Comparison of ENCODE assay signal across 9 mouse cellular contexts in the genomic region with DNA sequence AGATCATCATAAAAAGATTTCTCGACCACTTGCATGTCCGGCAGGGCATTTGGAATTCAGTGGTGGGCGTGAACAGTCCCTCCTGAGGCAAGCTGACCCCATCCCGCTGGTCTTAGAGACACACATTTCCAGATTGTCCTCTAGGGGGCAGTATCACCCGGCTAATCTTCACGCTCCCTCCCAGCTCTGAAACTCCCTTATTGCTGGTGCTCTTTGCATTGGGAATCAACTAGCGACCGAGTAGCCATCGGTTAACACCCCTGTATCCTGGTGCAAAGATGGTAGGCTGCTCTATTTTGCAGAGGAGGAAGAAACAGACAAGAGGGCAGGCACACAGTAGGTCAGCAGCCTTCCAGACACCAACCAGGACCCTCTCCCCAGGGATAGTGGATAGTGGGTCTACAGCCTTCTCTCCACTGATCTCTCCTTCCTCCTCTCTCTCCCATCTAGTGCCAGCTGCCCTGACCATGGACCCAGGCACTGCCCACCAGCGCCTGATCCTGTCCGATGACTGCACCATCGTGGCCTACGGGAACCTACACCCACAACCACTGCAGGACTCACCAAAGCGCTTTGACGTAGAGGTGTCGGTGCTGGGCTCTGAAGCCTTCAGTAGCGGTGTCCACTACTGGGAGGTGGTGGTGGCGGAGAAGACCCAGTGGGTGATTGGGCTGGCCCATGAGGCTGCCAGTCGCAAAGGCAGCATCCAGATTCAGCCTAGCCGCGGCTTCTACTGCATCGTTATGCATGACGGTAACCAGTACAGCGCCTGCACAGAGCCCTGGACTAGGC. TPM values are rescaled to one million over a fixed set of nuclear protein-coding genes. Genes with fewer than 3 reads are reported as not detected.
DNase-seq lines count a peak whose midpoint lies in the region; ATAC-seq and TF ChIP-seq lines count a peak whose summit lies in the region.
"Had no signal": no experiment of that assay in that cellular context is flagged by ENCODE, and none has a peak within 500 bp of the region (broad histone marks: within the 10 kb centered on the region; RNA-seq: fewer than 3 reads in every experiment).

No protein-coding gene starts in this region.

- no peak overlapping the region for H3K27ac ChIP-seq in heart, embryonic 12.5 days (ENCODE audit: poor library complexity, severe bottlenecking)
- H3K27ac ChIP-seq in forebrain, embryonic 12.5 days = no peak overlapping the region
- no peak overlapping the region for H3K27ac ChIP-seq in midbrain, postnatal 0 days (ENCODE audit: low read depth, low read length)
- H3K27ac ChIP-seq: limb, embryonic 15.5 days had no signal

- peak; percentile 86 for TF ChIP-seq CTCF in midbrain, postnatal 0 days (IDR thresholded peaks at IDR 0.05)

- no peak overlapping the region for H3K4me3 ChIP-seq in heart, embryonic 12.5 days
- no peak overlapping the region for H3K4me3 ChIP-seq in forebrain, embryonic 12.5 days (replicated peaks)
- no peak overlapping the region for H3K4me3 ChIP-seq in midbrain, postnatal 0 days (ENCODE audit: low read depth, low read length)
- H3K4me3 ChIP-seq: limb, embryonic 15.5 days had no signal

- H3K36me3 ChIP-seq in heart, embryonic 12.5 days = peaks cover 12% of the 10 kb centered on the region
- peaks cover 9% of the 10 kb centered on the region for H3K36me3 ChIP-seq in forebrain, embryonic 12.5 days (replicated peaks)
- peaks cover 28% of the 10 kb centered on the region for H3K36me3 ChIP-seq in midbrain, postnatal 0 days (ENCODE audit: insufficient read depth, low read length)

- ATAC-seq in heart, embryonic 12.5 days (ENCODE audit: insufficient number of reproducible peaks, low FRiP score) = no peak
- ATAC-seq in forebrain, embryonic 12.5 days (ENCODE audit: low FRiP score) = peak; percentile 53; the same call in 1 of the 2 replicates
- 0 out of 2 replicates have a peak, but pooled peaks have one; percentile 44 for ATAC-seq in midbrain, postnatal 0 days (ENCODE audit: low FRiP score)

- no peak overlapping the region for H3K9ac ChIP-seq in heart, embryonic 12.5 days
- no peak overlapping the region for H3K9ac ChIP-seq in forebrain, embryonic 12.5 days
- no peak overlapping the region for H3K9ac ChIP-seq in midbrain, postnatal 0 days (replicated peaks; ENCODE audit: low read length, poor library complexity, severe bottlenecking)
- H3K9ac ChIP-seq: limb, embryonic 15.5 days had no signal

- no peaks in the 10 kb centered on the region for H3K9me3 ChIP-seq in heart, embryonic 12.5 days (replicated peaks)
- no peaks in the 10 kb centered on the region for H3K9me3 ChIP-seq in forebrain, embryonic 12.5 days
- no peaks in the 10 kb centered on the region for H3K9me3 ChIP-seq in midbrain, postnatal 0 days (ENCODE audit: low read length)
- H3K9me3 ChIP-seq: limb, embryonic 15.5 days had no signal

- DNase-seq in heart, postnatal 10 days = peak; percentile 50 to 73
- peak; percentile 9 to 32 for DNase-seq in CD8-positive naive resting alpha-beta T cell, adult 2 months (ENCODE audit: low read depth in 2 of 2, low spot score in 2 of 2)
- DNase-seq in c-Kit-negative CD71-positive TER-119-positive erythroid progenitor cells, embryonic 14.5 days (ENCODE audit: low read depth, low spot score) = peak; percentile 20
- DNase-seq in layer of hippocampus, postnatal 36 days = peak; percentile 36 to 51
- DNase-seq in midbrain, postnatal 0 days (ENCODE audit: low spot score) = peak; percentile 81
- no peak for DNase-seq in urinary bladder, adult 2 months (ENCODE audit: low spot score)

- peaks cover 14% of the 10 kb centered on the region; the same call in 1 of the 2 replicates for H3K4me1 ChIP-seq in heart, embryonic 12.5 days (replicated peaks)
- peaks cover 20% of the 10 kb centered on the region for H3K4me1 ChIP-seq in forebrain, embryonic 12.5 days
- H3K4me1 ChIP-seq in midbrain, postnatal 0 days (ENCODE audit: insufficient read depth, low read length) = no peaks in the 10 kb centered on the region

- intact Hi-C loops in heart, postnatal 10 days (cut with DNase I) = loop anchor here (2.0 kb wide), 1 partner anchor 174 kb away; no protein-coding TSS in a partner anchor

- 61% methylated on average over 24 of the region's 24 CpGs for WGBS in heart, embryonic 12.5 days
- WGBS in forebrain, embryonic 12.5 days = 68% methylated on average over 24 of the region's 24 CpGs
- 65% methylated on average over 24 of the region's 24 CpGs for WGBS in midbrain, postnatal 0 days

- H3K27me3 ChIP-seq in heart, embryonic 12.5 days (replicated peaks) = peaks cover 7% of the 10 kb centered on the region; the same call in 1 of the 2 replicates
- H3K27me3 ChIP-seq in forebrain, embryonic 12.5 days = peaks cover 14% of the 10 kb centered on the region; the same call in 1 of the 2 replicates
- no peaks in the 10 kb centered on the region for H3K27me3 ChIP-seq in midbrain, postnatal 0 days (ENCODE audit: insufficient read depth, low read length)
- H3K27me3 ChIP-seq: limb, embryonic 15.5 days had no signal

- H3K4me2 ChIP-seq in heart, embryonic 12.5 days = no peak overlapping the region
- no peak overlapping the region for H3K4me2 ChIP-seq in forebrain, embryonic 12.5 days
- H3K4me2 ChIP-seq in midbrain, postnatal 0 days (ENCODE audit: low read depth, low read length, poor library complexity, severe bottlenecking) = no peak overlapping the region
- H3K4me2 ChIP-seq: limb, embryonic 15.5 days had no signal

RNA-seq across cellular contexts. Expression of gene Trim62, which starts 25.4 kb away (rescaled TPM):
- total RNA-seq in heart, postnatal 10 days (2021) = 1 to 10 TPM; 2.3 to 2.5 TPM
- polyA plus RNA-seq in heart, embryonic 12.5 days (2016; fragmentation: Nextera tagmentation; extraction: Ambion mirVana) = 5.0 and 6.1 TPM in 2 replicates
- polyA plus RNA-seq in forebrain, embryonic 12.5 days (2016; fragmentation: Nextera tagmentation; extraction: Ambion mirVana) = 12.5 and 12.6 TPM in 2 replicates
- total RNA-seq in layer of hippocampus, postnatal 36 days (2021) = 10 to 100 TPM; 13.9 to 14.2 TPM
- total RNA-seq in midbrain, postnatal 0 days (2014; rRNA removed) = 22.3 and 25.2 TPM in 2 replicates
- polyA plus RNA-seq in midbrain, postnatal 0 days (2015; fragmentation: Nextera tagmentation; extraction: Ambion mirVana) = 25.9 and 26.8 TPM in 2 replicates
- 23.4 and 30.0 TPM in 2 replicates for polyA plus RNA-seq in urinary bladder, adult 2 months (2012; rRNA removed)

RNA-seq across cellular contexts. Expression of gene Azin2, which starts 53.5 kb away (rescaled TPM):
- 1 to 10 TPM; 5.8 to 6.0 TPM for total RNA-seq in heart, postnatal 10 days (2021)
- polyA plus RNA-seq in heart, embryonic 12.5 days (2016; fragmentation: Nextera tagmentation; extraction: Ambion mirVana) = 6.8 and 7.4 TPM in 2 replicates
- polyA plus RNA-seq in forebrain, embryonic 12.5 days (2016; fragmentation: Nextera tagmentation; extraction: Ambion mirVana) = 12.0 and 15.0 TPM in 2 replicates
- 10 to 100 TPM; 38.7 to 39.5 TPM for total RNA-seq in layer of hippocampus, postnatal 36 days (2021)
- 20.2 and 29.3 TPM in 2 replicates for total RNA-seq in midbrain, postnatal 0 days (2014; rRNA removed)
- polyA plus RNA-seq in midbrain, postnatal 0 days (2015; fragmentation: Nextera tagmentation; extraction: Ambion mirVana) = 21.7 and 28.5 TPM in 2 replicates
- polyA plus RNA-seq in urinary bladder, adult 2 months (2012; rRNA removed) = 18.8 and 18.9 TPM in 2 replicates
